Mouse (Mus musculus): ENCODE measurements around the gene S100a8. TPM values are rescaled to one million over a fixed set of nuclear protein-coding genes. Genes with fewer than 3 reads are reported as not detected.

S100a8 gene
- total and polyA plus RNA-seq, 2 experiments from 2014 or later, result 6.7 TPM; not detected in 1

DNA sequence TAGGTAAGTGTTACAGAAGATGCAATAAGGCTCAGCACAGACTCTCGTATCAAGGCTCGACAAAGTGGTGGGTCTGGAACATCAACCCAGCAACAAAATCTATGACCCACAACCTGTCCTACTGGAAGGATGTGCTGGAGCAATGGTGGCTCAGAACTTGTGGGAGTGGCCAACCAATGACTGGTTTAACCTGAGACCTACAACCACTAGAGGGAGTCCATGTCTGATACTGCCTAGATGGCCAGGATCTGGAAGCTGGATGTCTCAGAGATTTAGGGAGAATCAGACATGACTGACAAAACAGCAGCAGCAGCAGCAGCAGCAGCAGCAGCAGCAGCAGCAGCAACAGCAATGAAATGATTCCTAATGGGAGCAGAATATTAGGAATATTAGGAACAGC, 4.6 kb upstream of the S100a8 start:
- Histone ChIP-seq H3K27ac (no peak overlapping the region), H3K27me3 (ENCODE audit: insufficient read depth, low read length) (no peaks in the 10 kb centered on the region), H3K4me3 (ENCODE audit: low read length) (no peak overlapping the region), H3K36me3 (ENCODE audit: insufficient read depth, low read length) (no peaks in the 10 kb centered on the region), H3K4me1 (ENCODE audit: insufficient read depth, low read length) (no peaks in the 10 kb centered on the region), H3K4me2 (ENCODE audit: low read depth, low read length) (no peak overlapping the region), H3K9me3 (ENCODE audit: low read length) (no peaks in the 10 kb centered on the region), H3K9ac (replicated peaks; ENCODE audit: low read length) (no peak overlapping the region)
- DNase-seq (ENCODE audit: low spot score) (peak; percentile 5), ATAC-seq (no peak)
- 80% methylated on average over 2 of the region's 2 CpGs for WGBS
- peak; percentile 34; the same call in 1 of the 2 replicates for TF ChIP-seq CTCF (IDR thresholded peaks at IDR 0.05; ENCODE audit: low read depth)

DNA sequence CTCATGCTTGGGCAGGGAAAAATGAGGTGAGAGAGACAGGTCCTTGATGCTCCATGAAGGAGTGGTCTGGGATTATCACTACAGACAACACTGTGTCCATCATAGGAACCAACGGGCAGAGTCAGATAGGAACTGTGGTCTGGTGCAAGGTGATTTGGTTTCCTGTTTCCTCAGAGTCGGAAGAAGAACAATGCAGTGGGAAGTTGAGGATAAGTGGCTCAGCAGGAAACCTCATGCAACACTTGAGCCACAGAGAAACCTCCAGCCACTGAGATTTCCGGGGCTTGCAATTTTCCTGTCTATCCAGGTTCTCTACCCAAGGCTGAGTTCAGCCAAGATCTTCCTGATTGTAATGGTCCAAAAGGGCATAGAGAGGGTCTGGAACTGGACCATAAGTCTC, 9.9 kb downstream of the S100a8 start:
- no peak overlapping the region for H3K4me3 ChIP-seq (ENCODE audit: low read length)
- no peaks in the 10 kb centered on the region for H3K4me1 ChIP-seq (ENCODE audit: insufficient read depth, low read length)
- WGBS, result 66% methylated on average over 3 of the region's 3 CpGs
- H3K27ac ChIP-seq, result no peak overlapping the region
- H3K9ac ChIP-seq (replicated peaks; ENCODE audit: low read length), result no peak overlapping the region
- no peaks in the 10 kb centered on the region for H3K9me3 ChIP-seq (ENCODE audit: low read length)
- no peak for ATAC-seq
- no peaks in the 10 kb centered on the region for H3K36me3 ChIP-seq (ENCODE audit: insufficient read depth, low read length)
- no peak for TF ChIP-seq CTCF (IDR thresholded peaks at IDR 0.05; ENCODE audit: low read depth)
- no peak for DNase-seq (ENCODE audit: low spot score)
- H3K4me2 ChIP-seq (ENCODE audit: low read depth, low read length), result no peak overlapping the region
- H3K27me3 ChIP-seq (ENCODE audit: insufficient read depth, low read length), result no peaks in the 10 kb centered on the region

DNA sequence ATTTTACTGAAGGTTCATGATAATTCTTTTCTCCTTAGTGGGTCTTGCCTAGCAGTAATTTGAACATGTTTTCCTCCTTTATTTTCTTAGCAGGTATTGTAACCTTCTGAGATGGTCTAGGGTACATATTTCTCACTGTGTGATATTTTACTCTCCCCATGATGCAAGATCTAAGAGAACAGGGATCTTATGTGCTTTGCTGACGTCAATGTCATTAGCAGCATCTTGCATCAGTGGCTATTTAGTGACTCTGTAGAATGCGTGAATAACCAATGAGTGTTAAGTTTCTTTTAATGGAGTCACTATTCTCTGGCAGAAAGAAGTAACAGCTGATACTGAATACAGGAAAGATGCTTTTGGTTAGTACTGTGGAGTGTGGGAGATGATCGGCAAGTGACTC, 15.2 kb downstream of the S100a8 start:
- no peak for TF ChIP-seq CTCF (IDR thresholded peaks at IDR 0.05; ENCODE audit: low read depth)
- no peaks in the 10 kb centered on the region for H3K9me3 ChIP-seq (ENCODE audit: low read length)
- 86% methylated on average over 3 of the region's 3 CpGs for WGBS
- no peak overlapping the region for H3K4me2 ChIP-seq (ENCODE audit: low read depth, low read length)
- no peak overlapping the region for H3K27ac ChIP-seq
- DNase-seq (ENCODE audit: low spot score) (no peak), ATAC-seq (no peak)
- H3K36me3 ChIP-seq (ENCODE audit: insufficient read depth, low read length), result no peaks in the 10 kb centered on the region
- no peak overlapping the region for H3K4me3 ChIP-seq (ENCODE audit: low read length)
- H3K9ac ChIP-seq (replicated peaks; ENCODE audit: low read length), result no peak overlapping the region
- H3K4me1 ChIP-seq (ENCODE audit: insufficient read depth, low read length), result no peaks in the 10 kb centered on the region
- H3K27me3 ChIP-seq (ENCODE audit: insufficient read depth, low read length), result no peaks in the 10 kb centered on the region

DNA sequence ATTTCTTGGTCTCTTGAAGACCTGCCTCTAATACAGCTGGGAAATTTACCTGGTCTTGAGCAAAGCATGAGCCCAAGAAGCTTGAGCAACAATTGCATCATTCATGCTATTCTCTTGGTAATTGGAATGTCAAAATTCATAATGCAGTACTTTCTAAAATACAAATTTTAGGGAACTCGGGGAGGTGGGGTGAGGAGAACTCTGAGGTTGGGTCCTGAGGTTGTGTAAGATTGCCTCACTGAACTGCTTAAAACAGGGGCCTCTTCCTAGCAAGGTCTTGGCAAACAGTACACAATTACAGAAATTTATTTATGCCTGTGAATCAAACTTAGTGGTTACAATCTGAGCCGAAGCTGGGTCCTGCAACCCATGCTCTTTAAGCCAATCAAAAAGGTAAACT, 18.1 kb downstream of the S100a8 start:
- DNase-seq (ENCODE audit: low spot score) (no peak), ATAC-seq (no peak)
- Histone ChIP-seq H3K9me3 (ENCODE audit: low read length) (no peaks in the 10 kb centered on the region), H3K4me2 (ENCODE audit: low read depth, low read length) (no peak overlapping the region), H3K36me3 (ENCODE audit: insufficient read depth, low read length) (no peaks in the 10 kb centered on the region), H3K27me3 (ENCODE audit: insufficient read depth, low read length) (no peaks in the 10 kb centered on the region), H3K4me1 (ENCODE audit: insufficient read depth, low read length) (no peaks in the 10 kb centered on the region), H3K9ac (replicated peaks; ENCODE audit: low read length) (no peak overlapping the region), H3K27ac (no peak overlapping the region), H3K4me3 (ENCODE audit: low read length) (no peak overlapping the region)
- WGBS, result 84% methylated on average over 2 of the region's 2 CpGs
- TF ChIP-seq CTCF (IDR thresholded peaks at IDR 0.05; ENCODE audit: low read depth), result no peak

DNA sequence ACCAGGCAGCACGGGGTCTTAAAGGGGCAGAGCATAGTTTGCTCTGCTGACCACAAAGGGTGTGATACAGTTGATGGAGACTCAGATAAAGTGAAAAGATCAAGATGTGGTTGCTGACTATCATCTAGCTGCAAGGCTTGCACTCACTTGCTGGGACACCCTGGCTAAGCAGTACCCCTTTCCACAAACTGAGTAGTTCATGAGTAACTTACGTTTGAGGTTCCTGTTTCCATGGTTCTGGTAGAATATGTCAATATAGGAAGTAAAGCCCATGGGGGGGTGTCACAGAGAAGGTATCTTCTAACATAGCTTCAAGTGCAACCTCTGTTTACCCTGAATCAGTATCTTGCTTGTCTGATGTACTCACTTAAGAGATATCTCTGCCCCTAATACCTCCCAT, 24.7 kb downstream of the S100a8 start:
- 83% methylated on average over 2 of the region's 2 CpGs for WGBS
- ATAC-seq, result no peak
- TF ChIP-seq CTCF (IDR thresholded peaks at IDR 0.05; ENCODE audit: low read depth), result no peak

DNA sequence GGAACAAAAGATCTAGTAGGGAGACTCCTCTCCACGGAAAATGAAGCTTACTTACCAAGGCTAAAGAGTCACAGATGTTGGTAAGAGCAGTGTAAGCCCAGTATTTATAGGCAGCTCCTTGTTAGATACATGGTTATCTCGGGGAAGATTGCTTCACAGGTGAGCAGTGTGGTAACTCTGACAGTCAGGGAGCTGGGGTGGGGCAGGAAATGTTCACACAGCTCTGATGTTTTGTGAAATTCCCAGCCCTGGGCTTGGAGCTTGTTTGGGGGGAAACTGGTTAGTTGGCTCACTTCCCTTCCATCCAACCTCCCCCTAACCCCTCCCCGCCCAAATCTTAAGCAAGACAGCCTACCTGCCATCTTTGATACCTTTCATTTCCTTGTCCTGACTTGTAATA, 26.8 kb downstream of the S100a8 start, which contains the start of gene S100a9:
S100a9 (minus strand) TSS at position 109 of the 400 bp plus-strand sequence.
- Histone ChIP-seq H3K9me3 (ENCODE audit: low read length) (no peaks in the 10 kb centered on the region), H3K4me1 (ENCODE audit: insufficient read depth, low read length) (no peaks in the 10 kb centered on the region), H3K9ac (replicated peaks; ENCODE audit: low read length) (no peak within 1 kb of the TSS), H3K4me3 (ENCODE audit: low read length) (no peak within 1 kb of the TSS), H3K36me3 (ENCODE audit: insufficient read depth, low read length) (no peaks in the 10 kb centered on the region), H3K27ac (no peak within 1 kb of the TSS), H3K4me2 (ENCODE audit: low read depth, low read length) (no peak within 1 kb of the TSS), H3K27me3 (ENCODE audit: insufficient read depth, low read length) (no peaks in the 10 kb centered on the region)
- no peak for DNase-seq (ENCODE audit: low spot score)
- TF ChIP-seq CTCF (IDR thresholded peaks at IDR 0.05; ENCODE audit: low read depth), result no peak
- 73% methylated on average over 3 of the region's 3 CpGs for WGBS
- ATAC-seq, result no peak

More for the DNA sequence above, 24.7 kb downstream of the S100a8 start:
- no peak overlapping the region for H3K9ac ChIP-seq (replicated peaks; ENCODE audit: low read length)
- H3K4me2 ChIP-seq (ENCODE audit: low read depth, low read length), result no peak overlapping the region
- H3K4me3 ChIP-seq (ENCODE audit: low read length), result no peak overlapping the region
- H3K27me3 ChIP-seq (ENCODE audit: insufficient read depth, low read length), result no peaks in the 10 kb centered on the region
- no peaks in the 10 kb centered on the region for H3K36me3 ChIP-seq (ENCODE audit: insufficient read depth, low read length)
- no peaks in the 10 kb centered on the region for H3K9me3 ChIP-seq (ENCODE audit: low read length)
- no peak for DNase-seq (ENCODE audit: low spot score)
- H3K27ac ChIP-seq, result no peak overlapping the region
- no peaks in the 10 kb centered on the region for H3K4me1 ChIP-seq (ENCODE audit: insufficient read depth, low read length)

DNA sequence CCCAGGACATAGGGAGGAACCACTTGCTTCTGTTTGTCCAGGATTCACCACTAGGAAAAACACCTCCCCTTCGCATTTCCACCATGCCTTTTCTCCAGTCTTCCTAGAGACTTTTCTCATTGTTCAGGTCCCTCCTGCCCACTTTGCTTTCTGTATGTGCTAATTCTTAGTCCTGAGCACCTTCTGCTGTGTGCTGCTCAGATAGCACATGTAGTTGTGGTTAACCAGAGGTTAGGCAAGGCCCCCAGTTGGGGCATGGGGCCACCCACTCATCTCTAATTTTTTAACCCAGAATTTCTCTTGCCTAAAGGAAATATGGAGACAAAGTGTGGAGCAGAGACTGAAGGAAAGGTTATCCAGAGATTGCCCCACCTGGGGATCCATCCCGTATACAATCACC, 33.5 kb downstream of the S100a8 start:
- Histone ChIP-seq H3K36me3 (ENCODE audit: insufficient read depth, low read length) (no peaks in the 10 kb centered on the region), H3K4me3 (ENCODE audit: low read length) (no peak overlapping the region), H3K27me3 (ENCODE audit: insufficient read depth, low read length) (no peaks in the 10 kb centered on the region), H3K27ac (no peak overlapping the region), H3K9ac (replicated peaks; ENCODE audit: low read length) (no peak overlapping the region), H3K4me2 (ENCODE audit: low read depth, low read length) (no peak overlapping the region), H3K4me1 (ENCODE audit: insufficient read depth, low read length) (no peaks in the 10 kb centered on the region), H3K9me3 (ENCODE audit: low read length) (no peaks in the 10 kb centered on the region)
- ATAC-seq (no peak), DNase-seq (ENCODE audit: low spot score) (no peak)
- WGBS, result 92% methylated on average over 2 of the region's 2 CpGs
- no peak for TF ChIP-seq CTCF (IDR thresholded peaks at IDR 0.05; ENCODE audit: low read depth)
